8 mouse cellular contexts compared by ENCODE assay signal in the genomic region with DNA sequence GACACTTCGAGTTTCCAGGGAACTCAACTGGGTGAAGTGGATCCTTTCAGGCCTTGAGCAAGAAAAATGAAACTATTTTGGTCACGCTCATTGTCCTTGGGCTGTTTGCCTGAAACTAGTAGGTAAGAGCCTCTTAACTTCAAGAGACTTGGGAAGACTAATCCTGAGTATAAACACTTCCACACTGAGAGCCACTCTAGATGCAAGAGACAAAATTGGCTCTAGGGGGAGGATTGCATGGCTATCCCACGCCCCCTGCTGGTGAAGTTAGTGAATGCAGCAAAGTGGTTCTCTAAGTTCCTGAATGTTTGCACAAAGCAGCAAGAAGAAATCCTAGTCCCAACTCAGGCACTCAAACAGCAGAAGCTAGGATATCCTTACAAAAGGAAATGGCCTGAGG. TPM values are rescaled to one million over a fixed set of nuclear protein-coding genes. Genes with fewer than 3 reads are reported as not detected.
DNase-seq lines count a peak whose midpoint lies in the region; ATAC-seq and TF ChIP-seq lines count a peak whose summit lies in the region.

No protein-coding gene starts in this region.

- no peak for TF ChIP-seq POLR2A in limb, embryonic 14.5 days (IDR thresholded peaks at IDR 0.05; ENCODE audit: borderline replicate concordance, extremely low read depth, insufficient read depth, insufficient read length)
- TF ChIP-seq POLR2A in thymus, adult 2 months (IDR thresholded peaks at IDR 0.05; ENCODE audit: control insufficient read depth, extremely low read depth, insufficient read depth, low read length, poor library complexity) = no peak

- H3K9me3 ChIP-seq in intestine, postnatal 0 days (ENCODE audit: control insufficient read depth) = no peaks in the 10 kb centered on the region
- no peaks in the 10 kb centered on the region for H3K9me3 ChIP-seq in limb, embryonic 14.5 days (ENCODE audit: control insufficient read depth, low read length)
- H3K9me3 ChIP-seq in neural tube, embryonic 14.5 days (ENCODE audit: control insufficient read depth, low read length) = no peaks in the 10 kb centered on the region

- no peak overlapping the region for H3K27ac ChIP-seq in intestine, postnatal 0 days (ENCODE audit: low read depth, low read length)
- no peak overlapping the region for H3K27ac ChIP-seq in limb, embryonic 14.5 days (replicated peaks; ENCODE audit: low read depth, low read length)
- H3K27ac ChIP-seq in neural tube, embryonic 14.5 days (ENCODE audit: low read depth, low read length) = no peak overlapping the region
- no peak overlapping the region for H3K27ac ChIP-seq in thymus, adult 2 months (ENCODE audit: control insufficient read depth, insufficient read depth, low read length)

- no peak overlapping the region for H3K4me3 ChIP-seq in intestine, postnatal 0 days (ENCODE audit: low read depth, low read length)
- no peak overlapping the region for H3K4me3 ChIP-seq in limb, embryonic 14.5 days (replicated peaks; ENCODE audit: low read length)
- no peak overlapping the region for H3K4me3 ChIP-seq in neural tube, embryonic 14.5 days (ENCODE audit: low read depth, low read length)
- no peak overlapping the region for H3K4me3 ChIP-seq in thymus, adult 2 months (ENCODE audit: control insufficient read depth, insufficient read depth, low read length)

- 33% methylated on average over 3 of the region's 3 CpGs for WGBS in intestine, postnatal 0 days
- 39% methylated on average over 3 of the region's 3 CpGs for WGBS in limb, embryonic 14.5 days
- 42% methylated on average over 3 of the region's 3 CpGs for WGBS in neural tube, embryonic 14.5 days
- 62% methylated on average over 3 of the region's 3 CpGs for WGBS in thymus, adult 2 months

- DNase-seq in A20 (ENCODE audit: low read depth, low spot score) = peak; percentile 50
- DNase-seq in adrenal gland, adult (ENCODE audit: inconsistent age in 2 of 2, low spot score in 1 of 2) = peak; percentile 75 to 93
- DNase-seq in embryo, embryonic 10 days (ENCODE audit: low spot score) = peak; percentile 83
- peak; percentile 31 for DNase-seq in gastrocnemius, postnatal 25 days
- peak; percentile 80 for DNase-seq in limb, embryonic 14.5 days (ENCODE audit: low spot score)
- peak; percentile 60 for DNase-seq in thymus, adult 2 months

- no peak for ATAC-seq in intestine, postnatal 0 days
- no peak for ATAC-seq in limb, embryonic 14.5 days (ENCODE audit: low FRiP score, low read depth)
- peak; percentile 34; the same call in 1 of the 2 replicates for ATAC-seq in neural tube, embryonic 14.5 days (ENCODE audit: low read depth)

- no peaks in the 10 kb centered on the region for H3K4me1 ChIP-seq in intestine, postnatal 0 days (replicated peaks; ENCODE audit: control insufficient read depth, insufficient read depth, low read length)
- H3K4me1 ChIP-seq in limb, embryonic 14.5 days (ENCODE audit: control insufficient read depth, insufficient read depth, low read length) = no peaks in the 10 kb centered on the region
- no peaks in the 10 kb centered on the region for H3K4me1 ChIP-seq in neural tube, embryonic 14.5 days (ENCODE audit: control insufficient read depth, insufficient read depth, low read length)
- H3K4me1 ChIP-seq in thymus, adult 2 months (replicated peaks; ENCODE audit: control insufficient read depth, insufficient read depth, low read length) = no peaks in the 10 kb centered on the region

- H3K36me3 ChIP-seq in intestine, postnatal 0 days (ENCODE audit: control insufficient read depth, insufficient read depth) = no peaks in the 10 kb centered on the region
- H3K36me3 ChIP-seq in limb, embryonic 14.5 days (ENCODE audit: control insufficient read depth, insufficient read depth, low read length) = no peaks in the 10 kb centered on the region
- H3K36me3 ChIP-seq in neural tube, embryonic 14.5 days (ENCODE audit: control insufficient read depth, insufficient read depth, low read length) = no peaks in the 10 kb centered on the region
- H3K36me3 ChIP-seq in thymus, adult 2 months (ENCODE audit: control insufficient read depth, insufficient read depth, low read length) = no peaks in the 10 kb centered on the region

- peak; percentile 91 for TF ChIP-seq CTCF in intestine, postnatal 0 days (IDR thresholded peaks at IDR 0.05; ENCODE audit: low read depth)
- no peak for TF ChIP-seq CTCF in thymus, adult 2 months (IDR thresholded peaks at IDR 0.05; ENCODE audit: borderline replicate concordance, control insufficient read depth, extremely low read depth, insufficient read depth, low read length, poor library complexity)

- H3K4me2 ChIP-seq in intestine, postnatal 0 days (replicated peaks; ENCODE audit: low read depth) = peak overlapping the region; percentile 49
- no peak overlapping the region for H3K4me2 ChIP-seq in limb, embryonic 14.5 days (replicated peaks; ENCODE audit: low read depth, low read length, severe bottlenecking)
- H3K4me2 ChIP-seq in neural tube, embryonic 14.5 days (ENCODE audit: low read depth, low read length) = no peak overlapping the region

- no peaks in the 10 kb centered on the region for H3K27me3 ChIP-seq in intestine, postnatal 0 days (replicated peaks; ENCODE audit: control insufficient read depth, insufficient read depth, low read length)
- no peaks in the 10 kb centered on the region for H3K27me3 ChIP-seq in limb, embryonic 14.5 days (ENCODE audit: control insufficient read depth, insufficient read depth, low read length)
- H3K27me3 ChIP-seq in neural tube, embryonic 14.5 days (ENCODE audit: control insufficient read depth, insufficient read depth, low read length) = no peaks in the 10 kb centered on the region
- H3K27me3 ChIP-seq in thymus, adult 2 months (ENCODE audit: control insufficient read depth, insufficient read depth, low read length) = no peaks in the 10 kb centered on the region

- H3K9ac ChIP-seq in intestine, postnatal 0 days (ENCODE audit: low read depth, low read length) = no peak overlapping the region
- no peak overlapping the region for H3K9ac ChIP-seq in limb, embryonic 14.5 days (ENCODE audit: low read depth, low read length, severe bottlenecking)
- no peak overlapping the region for H3K9ac ChIP-seq in neural tube, embryonic 14.5 days (replicated peaks; ENCODE audit: low read depth, low read length)

RNA-seq across cellular contexts. Expression of a gene that starts 13.1 kb away (rescaled TPM):
- 1 to 10 TPM in 1 of 2 experiments, not detected in 1; 1.2 TPM for total RNA-seq in gastrocnemius, postnatal 25 days (2021)
- 1.6 and 2.4 TPM in 2 replicates for polyA plus RNA-seq in intestine, postnatal 0 days (2015; fragmentation: Nextera tagmentation; extraction: Ambion mirVana)
- 4.8 TPM in 2 replicates for polyA plus RNA-seq in limb, embryonic 14.5 days (2012; rRNA removed)
- polyA plus RNA-seq in limb, embryonic 14.5 days (2014; fragmentation: Nextera tagmentation; extraction: Ambion mirVana) = 4.1 and 4.2 TPM in 2 replicates
- polyA plus RNA-seq in neural tube, embryonic 14.5 days (2014; fragmentation: Nextera tagmentation; extraction: Ambion mirVana) = 101 and 108 TPM in 2 replicates
- 2.0 and 2.5 TPM in 2 replicates for polyA plus RNA-seq in thymus, adult 2 months (2012; rRNA removed)

RNA-seq across cellular contexts. Expression of a gene that starts 18.8 kb away (rescaled TPM):
- 10 to 100 TPM; 44.3 to 49.7 TPM for total RNA-seq in gastrocnemius, postnatal 25 days (2021)
- 67.2 and 68.9 TPM in 2 replicates for polyA plus RNA-seq in intestine, postnatal 0 days (2015; fragmentation: Nextera tagmentation; extraction: Ambion mirVana)
- 29.8 and 41.1 TPM in 2 replicates for polyA plus RNA-seq in limb, embryonic 14.5 days (2012; rRNA removed)
- polyA plus RNA-seq in limb, embryonic 14.5 days (2014; fragmentation: Nextera tagmentation; extraction: Ambion mirVana) = 54.9 and 57.3 TPM in 2 replicates
- 33.5 and 42.2 TPM in 2 replicates for polyA plus RNA-seq in neural tube, embryonic 14.5 days (2014; fragmentation: Nextera tagmentation; extraction: Ambion mirVana)
- 11.8 and 12.1 TPM in 2 replicates for polyA plus RNA-seq in thymus, adult 2 months (2012; rRNA removed)

Comparison
In these comparisons a context has a peak if more than half of its experiments do, and no peak if none do; other contexts are left out.
1. DNase-seq: peak in every context shown above with its lines; median percentile 84 in adrenal gland, adult; 83 in embryo, embryonic 10 days; 80 in limb, embryonic 14.5 days; 60 in thymus, adult 2 months; 50 in A20; 31 in gastrocnemius, postnatal 25 days.
2. RNA of a gene that starts 13.1 kb away (polyA plus RNA-seq): 101 to 108 TPM in neural tube, embryonic 14.5 days; 4.1 to 4.8 TPM in limb, embryonic 14.5 days, 2.0 to 2.5 TPM in thymus, adult 2 months and 1.6 to 2.4 TPM in intestine, postnatal 0 days; every median in the first group is over 10 times any median in the second.